Mouse (Mus musculus) brain, embryonic 14.5 days (tissue): ENCODE data around the gene Irf8.

Source experiments
- CTCF ChIP-seq: fragments of 200-500 bp; IDR thresholded peaks from 2 replicates; pipeline ENCODE4 v1.5.1; 2012; ENCODE audit warnings: inconsistent platforms, mild to moderate bottlenecking, moderate library complexity, borderline replicate concordance; ENCODE audit not compliant: insufficient read depth, insufficient read length; ENCODE audit errors: extremely low read depth
- POLR2A ChIP-seq: fragments of 200-500 bp; IDR thresholded peaks from 2 replicates; pipeline ENCODE4 v1.6.1; 2012; ENCODE audit warnings: mild to moderate bottlenecking, inconsistent platforms, borderline replicate concordance; ENCODE audit not compliant: poor library complexity, insufficient read depth, insufficient read length, severe bottlenecking; ENCODE audit errors: extremely low read depth

DNA sequence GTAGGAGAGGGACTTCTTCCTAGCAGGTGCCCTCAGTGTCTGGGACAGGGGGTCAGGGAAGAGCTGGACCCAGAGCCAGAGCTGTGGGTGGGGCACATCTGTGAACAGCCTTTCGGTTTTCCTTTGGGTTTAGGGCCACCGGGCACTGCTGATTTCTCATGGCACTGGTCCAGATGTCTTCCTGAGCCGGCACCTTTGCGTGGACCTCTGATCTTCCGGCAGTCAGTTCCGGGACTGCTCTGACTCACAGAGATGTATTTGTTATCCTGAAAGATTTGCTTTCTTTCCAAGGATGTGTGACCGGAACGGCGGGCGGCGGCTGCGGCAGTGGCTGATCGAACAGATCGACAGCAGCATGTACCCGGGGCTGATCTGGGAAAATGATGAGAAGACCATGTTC, 3.4 kb downstream of the Irf8 start:
- TF ChIP-seq POLR2A (no peak), CTCF (no peak)
